Mouse (Mus musculus): Measurements from ENCODE around the gene Ttll13. TPM values are rescaled to one million over a fixed set of nuclear protein-coding genes. Genes with fewer than 3 reads are reported as not detected.

The Ttll13 gene
- 1.6 and 2.8 TPM in 2 replicates for polyA plus RNA-seq (2015; fragmentation: Nextera tagmentation; extraction: Ambion mirVana)

- Histone ChIP-seq H3K36me3 (peaks cover 2% of the 10 kb centered on the region; the same call in 1 of the 2 replicates), H3K9me3 (no peaks in the 10 kb centered on the region), H3K4me1 (replicated peaks) (peaks cover 5% of the 10 kb centered on the region; the same call in 1 of the 2 replicates), H3K9ac (peak within 1 kb of the TSS; percentile 65), H3K4me3 (peak within 1 kb of the TSS; percentile 47), H3K27ac (replicated peaks) (peak within 1 kb of the TSS; percentile 88), H3K4me2 (peak within 1 kb of the TSS; percentile 57), H3K27me3 (0 out of 2 replicates have a peak, but pooled peaks cover 6% of the 10 kb centered on the region)
- peak; percentile 98 for ATAC-seq (ENCODE audit: low read depth)
- under 1% methylated on average over 48 of the region's 48 CpGs for WGBS
These were observed at the start of gene Ttll13 for GRCm38 (mm10) chr7:80246148-80246721. Gene Ttll13 (plus strand): TSS chr7:80246376.

- Histone ChIP-seq H3K4me1 (replicated peaks) (peaks cover 72% of the 10 kb centered on the region), H3K9ac (peak overlapping the region; percentile 92), H3K9me3 (no peaks in the 10 kb centered on the region), H3K4me2 (peak overlapping the region; percentile 87), H3K4me3 (peak overlapping the region; percentile 78), H3K27ac (replicated peaks) (peak overlapping the region; percentile 98), H3K36me3 (0 out of 2 replicates have a peak, but pooled peaks cover 1% of the 10 kb centered on the region), H3K27me3 (no peaks in the 10 kb centered on the region)
- ATAC-seq (ENCODE audit: low read depth): no peak
- WGBS: 15% methylated on average over 4 of the region's 4 CpGs
These were observed 48.8 kb upstream of the Ttll13 start for GRCm38 (mm10) chr7:80197371-80197770.

GRCm38 (mm10) chr7:80197941-80198778, 48.0 kb upstream of the Ttll13 start:
- peak; percentile 93 for ATAC-seq (ENCODE audit: low read depth)
- peaks cover 72% of the 10 kb centered on the region for H3K4me1 ChIP-seq (replicated peaks)
- H3K9ac ChIP-seq: peak overlapping the region; percentile 92
- H3K27me3 ChIP-seq: no peaks in the 10 kb centered on the region
- H3K27ac ChIP-seq (replicated peaks): peak overlapping the region; percentile 98
- WGBS: under 1% methylated on average over 74 of the region's 74 CpGs
- H3K4me2 ChIP-seq: peak overlapping the region; percentile 87
- H3K9me3 ChIP-seq: no peaks in the 10 kb centered on the region
- H3K36me3 ChIP-seq: 0 out of 2 replicates have a peak, but pooled peaks cover 5% of the 10 kb centered on the region
- H3K4me3 ChIP-seq: peak overlapping the region; percentile 78

- Histone ChIP-seq H3K36me3 (0 out of 2 replicates have a peak, but pooled peaks cover 5% of the 10 kb centered on the region), H3K4me2 (peak overlapping the region; percentile 87), H3K27ac (replicated peaks) (peak overlapping the region; percentile 98), H3K27me3 (no peaks in the 10 kb centered on the region), H3K9me3 (no peaks in the 10 kb centered on the region), H3K4me1 (replicated peaks) (peaks cover 74% of the 10 kb centered on the region), H3K9ac (peak overlapping the region; percentile 92), H3K4me3 (peak overlapping the region; percentile 78)
- 0 out of 2 replicates have a peak, but pooled peaks have one; percentile 8 for ATAC-seq (ENCODE audit: low read depth)
- WGBS: 0% methylated on average over 11 of the region's 11 CpGs
These were observed 47.3 kb upstream of the Ttll13 start for GRCm38 (mm10) chr7:80198863-80199262.

- H3K4me1 ChIP-seq (replicated peaks): peaks cover 73% of the 10 kb centered on the region
- H3K4me3 ChIP-seq: peak overlapping the region; percentile 78
- peak overlapping the region; percentile 87 for H3K4me2 ChIP-seq
- H3K27ac ChIP-seq (replicated peaks): peak overlapping the region; percentile 98
- 29% methylated on average over 6 of the region's 6 CpGs for WGBS
- H3K9me3 ChIP-seq: no peaks in the 10 kb centered on the region
- ATAC-seq (ENCODE audit: low read depth): no peak
- H3K27me3 ChIP-seq: no peaks in the 10 kb centered on the region
- 0 out of 2 replicates have a peak, but pooled peaks cover 5% of the 10 kb centered on the region for H3K36me3 ChIP-seq
- peak overlapping the region; percentile 92 for H3K9ac ChIP-seq
These were observed 46.9 kb upstream of the Ttll13 start for GRCm38 (mm10) chr7:80199286-80199685.

- peak overlapping the region; percentile 87 for H3K4me2 ChIP-seq
- ATAC-seq (ENCODE audit: low read depth): no peak
- no peak overlapping the region for H3K27ac ChIP-seq (replicated peaks)
- H3K4me3 ChIP-seq: peak overlapping the region; percentile 78
- H3K9me3 ChIP-seq: no peaks in the 10 kb centered on the region
- no peaks in the 10 kb centered on the region for H3K27me3 ChIP-seq
- 0 out of 2 replicates have a peak, but pooled peaks cover 5% of the 10 kb centered on the region for H3K36me3 ChIP-seq
- WGBS: 64% methylated on average over 11 of the region's 11 CpGs
- peaks cover 73% of the 10 kb centered on the region for H3K4me1 ChIP-seq (replicated peaks)
- H3K9ac ChIP-seq: no peak overlapping the region
These were observed 46.2 kb upstream of the Ttll13 start for GRCm38 (mm10) chr7:80199851-80200587.

- no peak overlapping the region for H3K4me3 ChIP-seq
- no peak overlapping the region for H3K27ac ChIP-seq (replicated peaks)
- no peaks in the 10 kb centered on the region for H3K27me3 ChIP-seq
- WGBS: 56% methylated on average over 6 of the region's 6 CpGs
- peak overlapping the region; percentile 87 for H3K4me2 ChIP-seq
- H3K9me3 ChIP-seq: no peaks in the 10 kb centered on the region
- H3K9ac ChIP-seq: no peak overlapping the region
- ATAC-seq (ENCODE audit: low read depth): no peak
- peaks cover 75% of the 10 kb centered on the region for H3K4me1 ChIP-seq (replicated peaks)
- 0 out of 2 replicates have a peak, but pooled peaks cover 5% of the 10 kb centered on the region for H3K36me3 ChIP-seq
These were observed 45.6 kb upstream of the Ttll13 start for GRCm38 (mm10) chr7:80200588-80200945.

GRCm38 (mm10) chr7:80200963-80201539, 45.1 kb upstream of the Ttll13 start:
- Histone ChIP-seq H3K9me3 (no peaks in the 10 kb centered on the region), H3K4me2 (peak overlapping the region; percentile 87), H3K27ac (replicated peaks) (0 out of 2 replicates have a peak overlapping the region, but pooled peaks have one; percentile 29), H3K9ac (0 out of 2 replicates have a peak overlapping the region, but pooled peaks have one; percentile 31), H3K27me3 (no peaks in the 10 kb centered on the region), H3K4me3 (no peak overlapping the region), H3K4me1 (replicated peaks) (peaks cover 76% of the 10 kb centered on the region), H3K36me3 (0 out of 2 replicates have a peak, but pooled peaks cover 5% of the 10 kb centered on the region)
- WGBS: 83% methylated on average over 5 of the region's 5 CpGs
- no peak for ATAC-seq (ENCODE audit: low read depth)

- 77% methylated on average over 15 of the region's 15 CpGs for WGBS
- Histone ChIP-seq H3K4me2 (peak overlapping the region; percentile 13; the same call in 1 of the 2 replicates), H3K4me3 (no peak overlapping the region), H3K9me3 (no peaks in the 10 kb centered on the region), H3K9ac (peak overlapping the region; percentile 38; the same call in 1 of the 2 replicates), H3K27ac (replicated peaks) (peak overlapping the region; percentile 29; the same call in 1 of the 2 replicates), H3K4me1 (replicated peaks) (peaks cover 81% of the 10 kb centered on the region), H3K36me3 (0 out of 2 replicates have a peak, but pooled peaks cover 5% of the 10 kb centered on the region), H3K27me3 (no peaks in the 10 kb centered on the region)
- ATAC-seq (ENCODE audit: low read depth): no peak
These were observed 44.2 kb upstream of the Ttll13 start for GRCm38 (mm10) chr7:80201888-80202540.

- no peaks in the 10 kb centered on the region for H3K27me3 ChIP-seq
- peak overlapping the region; percentile 86 for H3K27ac ChIP-seq (replicated peaks)
- H3K4me3 ChIP-seq: no peak overlapping the region
- H3K9me3 ChIP-seq: no peaks in the 10 kb centered on the region
- 83% methylated on average over 5 of the region's 5 CpGs for WGBS
- peak overlapping the region; percentile 41 for H3K9ac ChIP-seq
- peaks cover 83% of the 10 kb centered on the region for H3K4me1 ChIP-seq (replicated peaks)
- ATAC-seq (ENCODE audit: low read depth): no peak
- H3K36me3 ChIP-seq: 0 out of 2 replicates have a peak, but pooled peaks cover 5% of the 10 kb centered on the region
- H3K4me2 ChIP-seq: peak overlapping the region; percentile 13; the same call in 1 of the 2 replicates
These were observed 43.2 kb upstream of the Ttll13 start for GRCm38 (mm10) chr7:80202961-80203360.
